Mouse (Mus musculus): ENCODE measurements around the gene Stat5b. TPM values are rescaled to one million over a fixed set of nuclear protein-coding genes. Genes with fewer than 3 reads are reported as not detected.

The Stat5b gene
- 16.3 TPM for polyA plus RNA-seq (2014; fragmentation: Illumina TruSeq; extraction: RNeasy Lipid Tissue Mini Kit (QIAGEN cat#74804); ENCODE audit: insufficient read depth, low read depth, low replicate concordance)

DNA sequence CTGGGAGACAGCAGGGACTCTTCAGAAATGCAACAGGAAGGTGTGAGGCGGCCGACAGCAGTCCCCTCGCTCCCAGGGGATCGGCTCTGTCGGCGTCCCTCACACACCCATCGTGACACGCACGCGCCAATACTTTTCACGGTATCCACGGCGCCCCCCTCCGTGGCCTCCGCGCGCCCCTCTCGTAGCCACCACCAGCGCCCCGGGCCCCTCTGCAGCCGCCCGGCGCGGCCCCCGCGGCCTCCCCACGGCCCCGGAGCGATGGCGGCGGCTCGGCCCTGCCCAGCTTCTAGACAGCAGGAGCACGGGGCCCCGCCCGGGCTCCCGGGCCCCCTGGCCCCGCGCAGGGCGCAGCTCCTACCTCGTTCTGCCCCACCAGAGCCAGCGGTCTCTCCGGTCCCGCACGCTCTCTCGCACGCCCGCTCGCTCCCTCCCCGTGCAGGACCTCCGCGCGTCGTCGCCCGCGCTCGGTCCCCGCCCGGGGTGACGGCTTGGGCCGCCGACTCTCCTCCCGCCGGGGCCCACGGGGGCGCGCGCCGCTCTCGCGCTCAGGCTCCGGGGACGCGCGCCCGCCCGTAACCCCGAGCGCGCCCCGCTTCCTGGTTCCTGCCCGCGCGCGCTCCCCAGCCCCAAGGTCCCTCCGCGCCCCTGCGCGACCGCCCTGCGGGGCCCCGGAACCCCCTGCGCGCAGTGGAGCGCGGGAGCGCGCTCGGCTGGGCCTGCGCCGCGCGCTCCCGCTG is at the start of gene Stat5b:
Gene Stat5b, minus strand, starts transcription at position 687 of the 740 bp plus-strand sequence.

GRCm38 (mm10) chr11:100858935-100859578 is 8.5 kb upstream of the Stat5b start, which contains the start of gene Stat5a:
Gene Stat5a (plus strand): TSS chr11:100859351.

GRCm38 (mm10) chr11:100770646-100771408 is 79.7 kb downstream of the Stat5b start, which contains the start of gene Ghdc:
Gene Ghdc (minus strand): TSS chr11:100770957.

GRCm38 (mm10) chr11:100762831-100763230 is 87.7 kb downstream of the Stat5b start, which contains the start of gene Hcrt:
Gene Hcrt (minus strand): TSS chr11:100762931.

DNA sequence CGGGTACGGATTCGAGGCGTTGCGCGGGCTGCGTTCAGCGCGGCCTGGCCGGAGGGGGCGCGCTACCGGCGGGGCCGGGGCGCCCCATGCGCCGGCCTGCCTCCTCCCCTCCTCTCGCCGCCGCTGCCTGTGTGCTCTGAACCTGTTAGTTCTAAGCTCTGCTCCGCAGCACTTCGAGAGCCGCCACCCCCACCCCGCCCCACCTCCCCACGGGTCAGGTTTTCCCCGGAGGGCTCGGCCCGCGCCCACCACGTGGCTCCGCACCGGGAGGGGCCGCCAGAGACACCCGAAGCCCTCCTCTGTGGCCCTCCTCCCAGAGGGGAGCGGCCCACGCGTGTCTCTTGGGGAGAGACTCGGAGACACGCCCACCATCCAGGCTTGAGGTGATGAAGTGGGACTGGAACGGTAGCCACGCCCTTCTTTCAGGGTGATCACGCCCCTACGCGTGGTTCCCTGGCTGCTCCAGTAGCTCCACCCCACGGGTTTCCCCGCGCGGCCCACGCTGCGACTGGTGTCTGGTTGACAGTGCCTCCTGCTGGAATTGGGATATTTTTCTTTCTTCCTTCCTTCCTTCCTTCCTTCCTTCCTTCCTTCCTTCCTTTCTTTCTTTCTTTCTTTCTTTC is 90.8 kb downstream of the Stat5b start, which contains the start of gene Kcnh4:
Gene Kcnh4, minus strand, starts transcription at position 332 of the 623 bp plus-strand sequence.

GRCm38 (mm10) chr11:100738066-100738604 is 112.4 kb downstream of the Stat5b start, which contains the start of gene Rab5c:
Gene Rab5c (minus strand): TSS chr11:100738215.

Other genes starting within 250 kb of the Stat5b start
- gene Nkiras2, start 231.5 kb downstream of the Stat5b start, polyA plus RNA-seq (2014; fragmentation: Illumina TruSeq; extraction: RNeasy Lipid Tissue Mini Kit (QIAGEN cat#74804); ENCODE audit: insufficient read depth, low read depth, low replicate concordance), result 24.8 TPM
- 119 TPM for gene Dnajc7, start 230.6 kb downstream of the Stat5b start, polyA plus RNA-seq (2014; fragmentation: Illumina TruSeq; extraction: RNeasy Lipid Tissue Mini Kit (QIAGEN cat#74804); ENCODE audit: insufficient read depth, low read depth, low replicate concordance)
- 0.08 TPM for gene Zfp385c, start 158.3 kb downstream of the Stat5b start, polyA plus RNA-seq (2014; fragmentation: Illumina TruSeq; extraction: RNeasy Lipid Tissue Mini Kit (QIAGEN cat#74804); ENCODE audit: insufficient read depth, low read depth, low replicate concordance)
- 5.6 TPM for gene Dhx58, start 146.5 kb downstream of the Stat5b start, polyA plus RNA-seq (2014; fragmentation: Illumina TruSeq; extraction: RNeasy Lipid Tissue Mini Kit (QIAGEN cat#74804); ENCODE audit: insufficient read depth, low read depth, low replicate concordance)
- 10.8 TPM for gene Kat2a, start 138.3 kb downstream of the Stat5b start, polyA plus RNA-seq (2014; fragmentation: Illumina TruSeq; extraction: RNeasy Lipid Tissue Mini Kit (QIAGEN cat#74804); ENCODE audit: insufficient read depth, low read depth, low replicate concordance)
- not detected for gene Hspb9, start 136.9 kb downstream of the Stat5b start, polyA plus RNA-seq (2014; fragmentation: Illumina TruSeq; extraction: RNeasy Lipid Tissue Mini Kit (QIAGEN cat#74804); ENCODE audit: insufficient read depth, low read depth, low replicate concordance)
- gene Rab5c, start 112.5 kb downstream of the Stat5b start, polyA plus RNA-seq (2014; fragmentation: Illumina TruSeq; extraction: RNeasy Lipid Tissue Mini Kit (QIAGEN cat#74804); ENCODE audit: insufficient read depth, low read depth, low replicate concordance), result 143 TPM
- 0.27 TPM for gene Kcnh4, start 90.8 kb downstream of the Stat5b start, polyA plus RNA-seq (2014; fragmentation: Illumina TruSeq; extraction: RNeasy Lipid Tissue Mini Kit (QIAGEN cat#74804); ENCODE audit: insufficient read depth, low read depth, low replicate concordance)
- gene Hcrt, start 87.8 kb downstream of the Stat5b start, polyA plus RNA-seq (2014; fragmentation: Illumina TruSeq; extraction: RNeasy Lipid Tissue Mini Kit (QIAGEN cat#74804); ENCODE audit: insufficient read depth, low read depth, low replicate concordance), result not detected
- gene Ghdc, start 79.8 kb downstream of the Stat5b start, polyA plus RNA-seq (2014; fragmentation: Illumina TruSeq; extraction: RNeasy Lipid Tissue Mini Kit (QIAGEN cat#74804); ENCODE audit: insufficient read depth, low read depth, low replicate concordance), result 9.3 TPM
- gene Stat5a, start 8.6 kb upstream of the Stat5b start, polyA plus RNA-seq (2014; fragmentation: Illumina TruSeq; extraction: RNeasy Lipid Tissue Mini Kit (QIAGEN cat#74804); ENCODE audit: insufficient read depth, low read depth, low replicate concordance), result 5.9 TPM
- 49.6 TPM for gene Stat3, start 88.8 kb upstream of the Stat5b start, polyA plus RNA-seq (2014; fragmentation: Illumina TruSeq; extraction: RNeasy Lipid Tissue Mini Kit (QIAGEN cat#74804); ENCODE audit: insufficient read depth, low read depth, low replicate concordance)
- 204 TPM for gene Cavin1, start 120.2 kb upstream of the Stat5b start, polyA plus RNA-seq (2014; fragmentation: Illumina TruSeq; extraction: RNeasy Lipid Tissue Mini Kit (QIAGEN cat#74804); ENCODE audit: insufficient read depth, low read depth, low replicate concordance)
- 24.3 TPM for gene Atp6v0a1, start 158.7 kb upstream of the Stat5b start, polyA plus RNA-seq (2014; fragmentation: Illumina TruSeq; extraction: RNeasy Lipid Tissue Mini Kit (QIAGEN cat#74804); ENCODE audit: insufficient read depth, low read depth, low replicate concordance)
- gene Naglu, start 219.3 kb upstream of the Stat5b start, polyA plus RNA-seq (2014; fragmentation: Illumina TruSeq; extraction: RNeasy Lipid Tissue Mini Kit (QIAGEN cat#74804); ENCODE audit: insufficient read depth, low read depth, low replicate concordance), result 10.0 TPM
- gene Hsd17b1, start 227.7 kb upstream of the Stat5b start, polyA plus RNA-seq (2014; fragmentation: Illumina TruSeq; extraction: RNeasy Lipid Tissue Mini Kit (QIAGEN cat#74804); ENCODE audit: insufficient read depth, low read depth, low replicate concordance), result 0.35 TPM
- gene Coasy, start 231.8 kb upstream of the Stat5b start, polyA plus RNA-seq (2014; fragmentation: Illumina TruSeq; extraction: RNeasy Lipid Tissue Mini Kit (QIAGEN cat#74804); ENCODE audit: insufficient read depth, low read depth, low replicate concordance), result 19.9 TPM
- 33.0 TPM for gene Mlx, start 236.6 kb upstream of the Stat5b start, polyA plus RNA-seq (2014; fragmentation: Illumina TruSeq; extraction: RNeasy Lipid Tissue Mini Kit (QIAGEN cat#74804); ENCODE audit: insufficient read depth, low read depth, low replicate concordance)
- gene Psmc3ip, start 244.7 kb upstream of the Stat5b start, polyA plus RNA-seq (2014; fragmentation: Illumina TruSeq; extraction: RNeasy Lipid Tissue Mini Kit (QIAGEN cat#74804); ENCODE audit: insufficient read depth, low read depth, low replicate concordance), result 6.5 TPM